Mouse (Mus musculus) MEL (cell line): ENCODE measurements at regions not wholly inside any gene's neighbourhood (a gene's known extent, or its start where the extent isn't known, plus 50 kb on each side); places are given as distances from the start of the nearest gene placed in this dataset.

ENCODE experiments used
- DNase-seq: peaks from one replicate; pipeline ENCODE4 v3.0.0; 2011; ENCODE audit warnings: low read depth, low spot score
- H3K27ac ChIP-seq: 2 replicates; pipeline ENCODE4 v1.5.1; 2012; ENCODE audit warnings: low read depth, mild to moderate bottlenecking, control low read depth, low read length, moderate library complexity; ENCODE audit not compliant: control insufficient read depth
- H3K27me3 ChIP-seq, 2 experiments: fragments of 150-350 bp in 1 of 2; sonication (generic) in 1 of 2; 2 replicates each; pipeline ENCODE4 v1.6.1; 2012; ENCODE audit warnings: low read length in 2 of 2, mild to moderate bottlenecking in 2 of 2, improper control_type of control experiment in 1 of 2, moderate library complexity in 1 of 2; ENCODE audit not compliant: insufficient read depth in 2 of 2, control insufficient read depth in 1 of 2
- H3K36me3 ChIP-seq, 2 experiments: 2 replicates each; pipeline ENCODE4 v1.6.1; 2012 to 2014; ENCODE audit warnings: low read length in 2 of 2, improper control_type of control experiment in 1 of 2, inconsistent platforms in 1 of 2, mild to moderate bottlenecking in 1 of 2; ENCODE audit not compliant: insufficient read depth in 2 of 2, control insufficient read depth in 1 of 2
- H3K4me1 ChIP-seq, 2 experiments: fragments of 150-350 bp in 1 of 2; sonication (generic) in 1 of 2; 2 replicates each; pipeline ENCODE4 v1.6.1; 2012; ENCODE audit warnings: low read length in 2 of 2, improper control_type of control experiment in 1 of 2, mild to moderate bottlenecking in 1 of 2; ENCODE audit not compliant: insufficient read depth in 2 of 2, control insufficient read depth in 1 of 2
- H3K4me3 ChIP-seq, 2 experiments: fragments of 150-350 bp in 1 of 2; sonication (generic) in 1 of 2; 2 replicates each; pipeline ENCODE4 v1.5.1; 2012; ENCODE audit warnings: low read depth in 2 of 2, low read length in 2 of 2, mild to moderate bottlenecking in 2 of 2, moderate library complexity in 2 of 2, control low read depth in 1 of 2, improper control_type of control experiment in 1 of 2; ENCODE audit not compliant: control insufficient read depth in 1 of 2, insufficient read depth in 1 of 2
- H3K79me2 ChIP-seq: 2 replicates; pipeline ENCODE4 v1.6.1; 2012; ENCODE audit warnings: mild to moderate bottlenecking, low read length, moderate library complexity; ENCODE audit not compliant: control insufficient read depth, poor library complexity, insufficient read depth
- H3K9ac ChIP-seq: 2 replicates; pipeline ENCODE4 v1.6.1; 2012; ENCODE audit warnings: low read depth, mild to moderate bottlenecking, control low read depth, low read length, moderate library complexity; ENCODE audit not compliant: control insufficient read depth, poor library complexity, severe bottlenecking
- H3K9me3 ChIP-seq: fragments of 150-350 bp; sonication (generic); replicated peaks from 2 replicates; pipeline ENCODE4 v1.6.1; 2012; ENCODE audit warnings: mild to moderate bottlenecking, low read length, improper control_type of control experiment, moderate library complexity; ENCODE audit not compliant: insufficient read depth
- BHLHE40 ChIP-seq: IDR thresholded peaks from 2 replicates; pipeline ENCODE4 v1.6.1; 2012; ENCODE audit warnings: low read depth, mild to moderate bottlenecking, inconsistent platforms, low read length, improper control_type of control experiment, borderline replicate concordance
- CHD1 ChIP-seq: IDR thresholded peaks from 2 replicates; pipeline ENCODE4 v1.6.1; 2012; ENCODE audit warnings: low read depth, mild to moderate bottlenecking, inconsistent platforms, low read length, improper control_type of control experiment
- E2F4 ChIP-seq: IDR thresholded peaks from 2 replicates; pipeline ENCODE4 v1.6.1; 2011; ENCODE audit warnings: low read depth, low read length, improper control_type of control experiment, borderline replicate concordance
- GABPA ChIP-seq: IDR thresholded peaks from 2 replicates; pipeline ENCODE4 v1.6.1; 2012; ENCODE audit warnings: low read depth, mild to moderate bottlenecking, inconsistent platforms, low read length, improper control_type of control experiment, moderate library complexity
- GATA1 ChIP-seq: IDR thresholded peaks from 2 replicates; pipeline ENCODE4 v1.6.1; 2011; ENCODE audit warnings: low read depth, low read length, improper control_type of control experiment
- JUND ChIP-seq: IDR thresholded peaks from 2 replicates; pipeline ENCODE4 v1.6.1; 2011; ENCODE audit warnings: low read depth, mild to moderate bottlenecking, improper control_type of control experiment, low read length
- MAZ ChIP-seq: IDR thresholded peaks from 2 replicates; pipeline ENCODE4 v1.6.1; 2012; ENCODE audit warnings: low read depth, mild to moderate bottlenecking, inconsistent platforms, low read length, improper control_type of control experiment
- MYB ChIP-seq: IDR thresholded peaks from 2 replicates; pipeline ENCODE4 v1.6.1; 2011; ENCODE audit warnings: mild to moderate bottlenecking, low read depth, low read length, improper control_type of control experiment
- MYC ChIP-seq: IDR thresholded peaks from 2 replicates; pipeline ENCODE4 v1.6.1; 2011; ENCODE audit warnings: low read depth, mild to moderate bottlenecking, low read length, improper control_type of control experiment, moderate library complexity
- NELFE ChIP-seq: IDR thresholded peaks from 2 replicates; pipeline ENCODE4 v1.6.1; 2011; ENCODE audit warnings: low read depth, low read length, improper control_type of control experiment
- NRF1 ChIP-seq: IDR thresholded peaks from 2 replicates; pipeline ENCODE4 v1.6.1; 2014; ENCODE audit warnings: low read depth, mild to moderate bottlenecking, inconsistent platforms, low read length, improper control_type of control experiment, moderate library complexity; ENCODE audit not compliant: poor library complexity, insufficient read depth, severe bottlenecking
- RCOR1 ChIP-seq: IDR thresholded peaks from 2 replicates; pipeline ENCODE4 v1.6.1; 2012; ENCODE audit warnings: low read depth, mild to moderate bottlenecking, inconsistent platforms, low read length, improper control_type of control experiment
- TBP ChIP-seq: IDR thresholded peaks from 2 replicates; pipeline ENCODE4 v1.8.0; 2011; ENCODE audit warnings: low read depth, low read length, improper control_type of control experiment
- TCF12 ChIP-seq: IDR thresholded peaks from 2 replicates; pipeline ENCODE4 v1.6.1; 2014; ENCODE audit warnings: low read depth, mild to moderate bottlenecking, inconsistent platforms, low read length, improper control_type of control experiment, moderate library complexity
- UBTF ChIP-seq: IDR thresholded peaks from 2 replicates; pipeline ENCODE4 v1.6.1; 2012; ENCODE audit warnings: low read depth, mild to moderate bottlenecking, inconsistent platforms, low read length, improper control_type of control experiment, moderate library complexity, borderline replicate concordance; ENCODE audit not compliant: insufficient read depth
- USF1 ChIP-seq: IDR thresholded peaks from 2 replicates; pipeline ENCODE4 v1.6.1; 2014; ENCODE audit warnings: low read depth, mild to moderate bottlenecking, inconsistent platforms, low read length, improper control_type of control experiment, moderate library complexity
- USF2 ChIP-seq, 2 experiments: IDR thresholded peaks; 2 replicates each; pipeline ENCODE4 v1.6.1; 2011 to 2012; ENCODE audit warnings: improper control_type of control experiment in 2 of 2, low read length in 2 of 2, borderline replicate concordance in 1 of 2, inconsistent platforms in 1 of 2, low read depth in 1 of 2, mild to moderate bottlenecking in 1 of 2; ENCODE audit not compliant: insufficient read depth in 1 of 2
- ZKSCAN1 ChIP-seq: IDR thresholded peaks from 2 replicates; pipeline ENCODE4 v1.6.1; 2012; ENCODE audit warnings: low read depth, mild to moderate bottlenecking, inconsistent platforms, low read length, improper control_type of control experiment, moderate library complexity
- ZMIZ1 ChIP-seq: IDR thresholded peaks from 2 replicates; pipeline ENCODE4 v1.6.1; 2012; ENCODE audit warnings: low read depth, mild to moderate bottlenecking, inconsistent platforms, low read length, improper control_type of control experiment, moderate library complexity

DNA sequence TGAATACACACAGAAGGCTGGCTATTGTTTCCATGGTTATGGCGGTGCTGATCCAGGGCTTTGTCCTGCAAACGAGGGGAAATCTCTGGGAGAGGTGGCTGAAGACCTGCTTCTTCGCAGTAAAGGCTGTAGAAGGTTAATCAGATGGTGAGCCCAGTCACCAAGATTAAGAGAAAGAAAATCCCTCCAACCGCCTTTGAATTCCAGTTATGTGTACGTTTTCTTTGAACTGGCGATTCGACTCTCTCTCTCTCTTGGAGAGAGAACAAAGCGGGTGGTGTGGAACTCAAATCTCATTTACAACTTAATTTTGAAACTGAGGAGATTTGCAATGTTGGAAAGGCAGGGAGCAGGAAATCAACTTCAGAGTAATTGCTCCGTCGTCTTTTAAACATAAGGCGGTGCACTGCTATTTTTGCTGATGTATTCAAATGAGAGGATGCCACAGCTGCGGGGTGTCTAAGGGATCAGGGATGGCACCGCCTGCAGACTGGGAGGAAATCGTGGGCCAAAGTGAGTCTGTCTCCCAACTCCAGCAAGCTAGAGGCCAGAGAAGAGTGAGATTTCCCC, 232.7 kb downstream of the Mycn start:
- Histone ChIP-seq H3K27ac (no peak overlapping the region), H3K9ac (no peak overlapping the region), H3K27me3 (no peaks in the 10 kb centered on the region), H3K36me3 (no peaks in the 10 kb centered on the region), H3K79me2 (no peaks in the 10 kb centered on the region), H3K4me3 (no peak overlapping the region), H3K9me3 (no peaks in the 10 kb centered on the region), H3K4me1 (no peaks in the 10 kb centered on the region)
- DNase-seq: no peak
- TF ChIP-seq UBTF (no peak), GABPA (no peak)

GRCm38 (mm10) chr12:12706326-12706920, 235.3 kb downstream of the Mycn start:
- Histone ChIP-seq H3K27me3 (no peaks in the 10 kb centered on the region), H3K9me3 (no peaks in the 10 kb centered on the region), H3K27ac (no peak overlapping the region), H3K79me2 (no peaks in the 10 kb centered on the region), H3K36me3 (no peaks in the 10 kb centered on the region), H3K9ac (no peak overlapping the region), H3K4me1 (no peaks in the 10 kb centered on the region), H3K4me3 (no peak overlapping the region)
- DNase-seq: no peak
- TF ChIP-seq USF2 (IDR thresholded peaks at IDR 0.05; ENCODE audit: borderline replicate concordance in 1 of 2, insufficient read depth in 1 of 2, low read depth in 1 of 2, low read length in 2 of 2) (no peak), E2F4 (no peak), BHLHE40 (no peak), USF1 (no peak), RCOR1 (no peak), NELFE (no peak), JUND (no peak), TCF12 (no peak), ZMIZ1 (no peak), CHD1 (no peak), GATA1 (no peak), MYC (no peak), MYB (no peak), MAZ (no peak), TBP (no peak), ZKSCAN1 (no peak), NRF1 (no peak)
